Mouse (Mus musculus): ENCODE results near the gene Fdx1l. TPM values are rescaled to one million over a fixed set of nuclear protein-coding genes. Genes with fewer than 3 reads are reported as not detected.

Gene Fdx1l
- polyA plus RNA-seq (2017; shearing (Covaris generic)) = 37.0 TPM

DNA sequence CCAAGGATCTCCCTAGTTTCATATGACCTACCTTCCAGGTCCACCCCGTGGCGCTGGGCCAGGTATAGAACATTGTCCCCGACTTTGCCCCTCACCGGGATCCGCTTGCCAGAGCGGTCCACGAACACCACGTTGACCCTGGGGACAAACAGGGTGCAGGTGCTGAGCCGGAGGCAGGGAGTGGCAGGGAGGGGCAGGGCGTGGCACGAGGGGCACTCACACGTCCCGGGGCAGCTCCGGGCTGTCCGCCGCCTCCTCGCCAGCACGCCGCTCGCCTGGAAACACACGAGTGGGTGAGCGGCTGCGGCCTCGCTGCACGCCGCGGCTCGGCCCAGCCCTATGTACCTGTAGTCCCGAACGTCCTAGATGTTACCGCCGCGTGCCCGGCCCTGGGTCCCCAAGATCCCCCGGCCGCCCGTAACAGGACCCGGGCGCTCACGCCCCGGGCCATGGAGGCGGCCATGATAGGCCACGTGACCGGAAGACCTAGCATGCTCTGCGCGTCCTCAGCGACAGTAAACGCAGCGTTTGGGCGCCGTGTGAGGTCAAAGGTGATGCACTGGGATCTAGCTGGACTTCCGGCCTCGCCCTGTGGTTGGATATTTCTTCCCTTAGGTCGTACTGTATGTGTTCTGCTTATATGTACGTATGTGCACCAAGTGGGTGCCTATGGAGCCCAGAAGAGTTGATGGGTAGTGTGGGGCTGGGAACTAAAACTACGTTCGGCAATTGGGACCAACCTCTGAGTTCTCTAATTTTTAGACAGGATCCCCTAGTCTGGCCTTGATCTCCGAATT is at the start of gene Fdx1l, which contains the start of gene Gm49373:
Gene Fdx1l (minus strand): TSS at position 571 of the 797 bp plus-strand sequence.
Gene Gm49373 (minus strand): TSS at position 53 of the 797 bp plus-strand sequence.

GRCm38 (mm10) chr9:21091707-21092320 is 18.4 kb upstream of the Fdx1l start, which contains the start of the genes Gm38431 and Raver1:
Gm38431 (minus strand) TSS chr9:21091997.
Raver1 (minus strand) TSS chr9:21092008.

GRCm38 (mm10) chr9:21067006-21067684 is 6.3 kb downstream of the Fdx1l start, which contains the start of gene Zglp1:
Zglp1 (minus strand) TSS chr9:21067093.

GRCm38 (mm10) chr9:21031896-21032351 is 41.5 kb downstream of the Fdx1l start, which contains the start of gene Icam5:
Icam5 (plus strand) TSS chr9:21032073.

GRCm38 (mm10) chr9:21029291-21030054 is 43.9 kb downstream of the Fdx1l start, which contains the start of gene Icam4:
Icam4 (plus strand) TSS chr9:21029373.

Other genes starting within 250 kb of the Fdx1l start
- 68.7 TPM for gene A230050P20Rik, start 205.0 kb downstream of the Fdx1l start, polyA plus RNA-seq (2017; shearing (Covaris generic))
- gene Angptl6, start 193.9 kb downstream of the Fdx1l start, polyA plus RNA-seq (2017; shearing (Covaris generic)) = 4.1 TPM
- 87.3 TPM for gene Ppan, start 185.4 kb downstream of the Fdx1l start, polyA plus RNA-seq (2017; shearing (Covaris generic))
- gene Eif3g, start 175.0 kb downstream of the Fdx1l start, polyA plus RNA-seq (2017; shearing (Covaris generic)) = 290 TPM
- gene Dnmt1, start 113.7 kb downstream of the Fdx1l start, polyA plus RNA-seq (2017; shearing (Covaris generic)) = 72.9 TPM
- 14.9 TPM for gene S1pr2, start 96.8 kb downstream of the Fdx1l start, polyA plus RNA-seq (2017; shearing (Covaris generic))
- gene Mrpl4, start 70.9 kb downstream of the Fdx1l start, polyA plus RNA-seq (2017; shearing (Covaris generic)) = 112 TPM
- gene Icam1, start 57.6 kb downstream of the Fdx1l start, polyA plus RNA-seq (2017; shearing (Covaris generic)) = 66.0 TPM
- 1.2 TPM for gene Icam4, start 44.2 kb downstream of the Fdx1l start, polyA plus RNA-seq (2017; shearing (Covaris generic))
- 0.83 TPM for gene Icam5, start 41.5 kb downstream of the Fdx1l start, polyA plus RNA-seq (2017; shearing (Covaris generic))
- 0.20 TPM for gene Zglp1, start 6.5 kb downstream of the Fdx1l start, polyA plus RNA-seq (2017; shearing (Covaris generic))
- gene Gm49373, start 518 bp downstream of the Fdx1l start, polyA plus RNA-seq (2017; shearing (Covaris generic)) = 0.24 TPM
- gene Gm38431, start 18.4 kb upstream of the Fdx1l start, polyA plus RNA-seq (2017; shearing (Covaris generic)) = 4.2 TPM
- gene Raver1, start 18.4 kb upstream of the Fdx1l start, polyA plus RNA-seq (2017; shearing (Covaris generic)) = 80.5 TPM
- gene Tyk2, start 57.6 kb upstream of the Fdx1l start, polyA plus RNA-seq (2017; shearing (Covaris generic)) = 71.5 TPM
- gene Cdc37, start 76.4 kb upstream of the Fdx1l start, polyA plus RNA-seq (2017; shearing (Covaris generic)) = 324 TPM
- 1.3 TPM for gene Pde4a, start 92.1 kb upstream of the Fdx1l start, polyA plus RNA-seq (2017; shearing (Covaris generic))
- gene Keap1, start 165.7 kb upstream of the Fdx1l start, polyA plus RNA-seq (2017; shearing (Covaris generic)) = 66.8 TPM
- 0.07 TPM for gene S1pr5, start 174.8 kb upstream of the Fdx1l start, polyA plus RNA-seq (2017; shearing (Covaris generic))
- gene Atg4d, start 191.7 kb upstream of the Fdx1l start, polyA plus RNA-seq (2017; shearing (Covaris generic)) = 75.3 TPM
- 30.0 TPM for gene Kri1, start 214.4 kb upstream of the Fdx1l start, polyA plus RNA-seq (2017; shearing (Covaris generic))
- gene Cdkn2d, start 217.8 kb upstream of the Fdx1l start, polyA plus RNA-seq (2017; shearing (Covaris generic)) = 143 TPM
- gene Ap1m2, start 238.7 kb upstream of the Fdx1l start, polyA plus RNA-seq (2017; shearing (Covaris generic)) = 3.5 TPM
- gene Slc44a2, start 247.1 kb upstream of the Fdx1l start, polyA plus RNA-seq (2017; shearing (Covaris generic)) = 568 TPM